Mouse (Mus musculus): ENCODE measurements around the gene Mdfi.

DNA sequence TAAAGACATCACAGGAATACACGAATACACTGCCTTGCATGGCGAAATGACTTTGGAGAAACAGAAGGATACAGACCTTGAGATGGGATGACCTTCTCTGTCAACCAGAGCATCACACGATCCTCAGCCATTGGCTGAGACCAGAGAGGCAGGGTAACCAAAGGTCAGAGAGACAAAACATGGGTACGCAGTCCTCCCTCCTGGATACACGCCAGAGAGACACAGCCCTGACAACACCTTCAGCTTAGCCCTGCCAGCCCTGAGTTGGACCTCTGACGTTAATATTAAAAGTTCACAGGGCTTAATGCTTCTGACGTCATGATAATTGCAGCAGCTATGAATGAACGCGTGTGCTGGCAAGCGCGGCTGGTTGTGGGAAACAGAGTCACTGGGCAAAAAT is 11.1 kb upstream of the Mdfi start:
- no peak for TF ChIP-seq CTCF (IDR thresholded peaks at IDR 0.05; ENCODE audit: low read depth, low read length)
- TF ChIP-seq POLR2A (IDR thresholded peaks at IDR 0.05; ENCODE audit: extremely low read depth, insufficient read depth, low read length): no peak
